Mouse (Mus musculus) duodenum, adult 2 months (tissue): Measurements from ENCODE around the gene Rpf1. TPM values are rescaled to one million over a fixed set of nuclear protein-coding genes. Genes with fewer than 3 reads are reported as not detected.

ENCODE experiments used
- polyA plus RNA-seq: library from polyadenylated mRNA; depleted of rRNA; stranded (reverse); fragments of >200 nt; gene quantifications from 2 replicates; pipeline ENCODE4 v1.2.3, GENCODE M21; 2012; ENCODE audit warnings: low replicate concordance; rRNA removed

Gene Rpf1
- 2.0 and 2.1 TPM in 2 replicates for polyA plus RNA-seq

DNA sequence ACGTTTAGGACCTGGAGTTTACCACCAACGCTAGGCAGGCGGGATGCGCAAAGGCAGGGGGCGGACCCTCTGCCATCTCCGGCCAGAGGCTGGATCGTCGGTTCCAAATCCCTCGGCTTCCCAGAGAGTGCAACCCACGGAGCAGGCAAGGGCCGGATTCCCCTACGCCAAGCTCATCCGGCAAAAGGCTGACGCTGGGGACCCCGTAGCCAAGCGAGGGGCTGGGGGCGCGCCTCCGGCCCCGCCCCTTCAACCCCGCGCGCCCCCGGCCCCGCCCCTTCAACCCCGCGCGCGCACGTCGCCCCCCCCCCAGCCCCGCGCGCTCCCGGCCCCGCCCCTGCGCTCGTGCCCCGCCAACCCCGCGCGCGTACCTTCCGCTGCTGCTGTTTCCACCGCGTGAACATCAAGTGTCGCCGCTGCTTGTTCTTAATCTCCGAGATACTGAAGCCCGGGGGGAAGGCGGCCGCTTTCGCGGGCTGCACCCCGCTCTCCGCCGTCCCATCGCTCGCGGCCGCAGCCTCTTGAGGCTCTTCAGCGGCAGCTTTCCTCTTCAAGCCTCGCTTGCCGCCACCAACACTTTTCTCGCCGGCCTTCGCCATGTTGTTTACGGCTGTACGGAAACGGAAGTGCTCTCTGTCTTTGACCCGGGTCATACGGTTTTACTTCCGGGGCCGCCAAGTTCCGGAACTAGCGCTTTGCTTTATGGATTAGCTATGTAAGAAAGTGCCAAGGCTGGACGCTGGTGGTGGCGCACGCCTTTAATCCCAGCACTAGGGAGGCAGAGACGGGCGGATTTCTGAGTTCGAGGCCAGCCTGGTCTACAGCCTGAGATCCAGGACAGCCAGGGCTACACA, at the start of gene Rpf1:
Rpf1 (minus strand) TSS at position 632 of the 854 bp plus-strand sequence.

DNA sequence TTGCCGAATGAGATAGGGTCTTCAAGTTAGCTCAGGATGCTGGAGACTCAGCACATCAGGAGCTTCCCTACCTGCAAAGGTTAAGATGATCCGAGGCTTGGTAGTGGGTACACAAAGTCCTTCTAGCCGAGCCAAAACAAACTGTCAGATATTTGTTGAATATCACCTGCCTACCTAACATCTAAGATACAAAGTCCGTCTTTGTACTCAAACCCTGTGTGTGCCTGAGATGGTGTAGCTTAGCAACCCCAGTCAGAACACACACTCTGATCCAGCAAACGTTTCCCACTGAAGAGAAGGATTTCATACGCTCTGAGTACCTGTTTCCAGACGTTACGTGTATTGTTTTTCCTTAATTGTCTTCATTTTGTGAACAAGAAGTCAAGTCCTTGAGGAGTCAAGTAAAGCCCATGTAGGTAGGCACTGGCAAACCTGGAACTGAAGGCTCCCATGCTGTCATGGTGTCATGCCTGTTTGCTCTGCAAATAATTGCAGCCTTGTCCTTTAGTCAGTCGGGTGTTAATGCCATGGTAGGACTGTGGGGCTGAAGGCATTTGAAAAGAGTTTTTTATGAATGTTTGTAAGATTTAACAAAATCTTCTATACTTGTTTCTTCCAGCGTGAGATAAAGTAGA, 49.0 kb upstream of the Rpf1 start, which contains the start of gene Uox:
Uox (plus strand) TSS at position 279 of the 635 bp plus-strand sequence.

DNA sequence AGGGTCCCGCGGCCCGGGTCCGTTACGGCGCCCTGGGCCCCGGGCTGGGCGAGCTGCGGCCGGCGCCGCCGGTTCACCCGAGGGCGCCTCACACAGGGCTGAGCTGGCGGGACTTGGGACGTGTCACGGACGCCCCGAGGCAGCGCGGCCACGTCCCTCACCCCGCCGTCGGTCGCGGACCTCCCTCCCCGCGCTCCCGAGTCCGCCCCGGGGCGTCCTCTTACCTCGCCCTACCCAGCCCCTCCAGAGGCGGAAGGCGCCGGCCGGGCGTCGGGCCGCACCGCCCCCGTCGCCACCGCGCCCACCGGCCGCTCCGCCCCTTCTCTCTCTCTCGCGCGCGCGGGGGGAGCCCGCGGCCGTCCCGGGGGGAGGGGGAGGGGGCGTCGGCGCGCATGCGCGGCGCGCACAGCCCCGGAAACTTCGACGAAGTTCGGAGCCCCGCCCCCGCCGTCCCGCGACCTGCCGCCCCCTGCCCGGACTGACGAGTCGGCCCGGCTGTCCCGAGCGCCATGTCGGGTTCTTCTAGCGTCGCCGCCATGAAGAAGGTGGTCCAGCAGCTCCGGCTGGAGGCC, 21.7 kb downstream of the Rpf1 start, which contains the start of the genes Spata1 and Gng5:
Spata1 (minus strand) TSS at position 323 of the 572 bp plus-strand sequence.
Gng5 (plus strand) TSS at position 377 of the 572 bp plus-strand sequence.

Other genes with a start within 250 kb of the Rpf1 start
- gene Ssx2ip, start 116.8 kb downstream of the Rpf1 start, polyA plus RNA-seq: 4.0 and 9.2 TPM in 2 replicates
- gene Ctbs, start 71.6 kb downstream of the Rpf1 start, polyA plus RNA-seq: 0.79 and 0.83 TPM in 2 replicates
- 0.09 TPM in 2 replicates for gene Spata1, start 21.7 kb downstream of the Rpf1 start, polyA plus RNA-seq
- gene Gng5, start 21.6 kb downstream of the Rpf1 start, polyA plus RNA-seq: 501 and 653 TPM in 2 replicates
- gene Uox, start 49.0 kb upstream of the Rpf1 start, polyA plus RNA-seq: not detected in 2 replicates
- gene Dnase2b, start 94.2 kb upstream of the Rpf1 start, polyA plus RNA-seq: not detected in 2 replicates
- not detected in 2 replicates for gene 4930503B20Rik, start 129.9 kb upstream of the Rpf1 start, polyA plus RNA-seq
- not detected in 2 replicates for gene Samd13, start 164.2 kb upstream of the Rpf1 start, polyA plus RNA-seq